Mouse (Mus musculus): Measurements from ENCODE around the gene Tuba3b. TPM values are rescaled to one million over a fixed set of nuclear protein-coding genes. Genes with fewer than 3 reads are reported as not detected.

Tuba3b gene
- total and polyA plus RNA-seq, 3 experiments, result not detected

- Histone ChIP-seq H3K4me3 (replicated peaks in 1 of 3; ENCODE audit: low read depth in 2 of 3, low read length in 2 of 3, poor library complexity in 1 of 3) (no peak overlapping the region), H3K4me2 (ENCODE audit: insufficient read depth, low read depth, poor library complexity, severe bottlenecking) (no peak overlapping the region), H3K9ac (ENCODE audit: insufficient read depth, low read depth) (no peak overlapping the region), H3K27me3 (replicated peaks) (no peaks in the 10 kb centered on the region), H3K79me2 (replicated peaks; ENCODE audit: control insufficient read depth, extremely low read depth, insufficient read depth, poor library complexity, severe bottlenecking) (no peaks in the 10 kb centered on the region), H3K36me3 (replicated peaks in 1 of 2; ENCODE audit: control insufficient read depth in 1 of 2, insufficient read depth in 1 of 2, low read length in 1 of 2) (no peaks in the 10 kb centered on the region), H3K9me3 (replicated peaks; ENCODE audit: low read length) (no peaks in the 10 kb centered on the region), H3K4me1 (ENCODE audit: control insufficient read depth in 1 of 2, insufficient read depth in 2 of 2) (peaks cover 2 to 24% of the 10 kb centered on the region in 2 experiments; a peak in 3 of 4 replicates), H3K27ac (ENCODE audit: insufficient read depth, low read depth) (no peak overlapping the region)
- dilution Hi-C loops (cut with MboI; ENCODE audit: extremely low pct_ligation_motif_present, extremely low pct_unique_long_range_greater_than_20kb, low sequenced_read_pairs), result no loop called here
- no peak for DNase-seq (ENCODE audit: extremely low read depth)
- in situ Hi-C loops (cut with MboI; ENCODE audit: low pct_ligation_motif_present, low pct_unique_long_range_greater_than_20kb, low sequenced_read_pairs), result no loop called here
- TF ChIP-seq MAFK (IDR thresholded peaks at IDR 0.05; ENCODE audit: insufficient replicate concordance, low read length), result 0 out of 2 replicates have a peak, but pooled peaks have one; percentile 46
- TF ChIP-seq UBTF (IDR thresholded peaks at IDR 0.05; ENCODE audit: low read depth, low read length), result no peak
Measured at GRCm38 (mm10) chr6:145598794-145599555, 16.6 kb upstream of the Tuba3b start.

- dilution Hi-C loops (cut with MboI; ENCODE audit: extremely low pct_ligation_motif_present, extremely low pct_unique_long_range_greater_than_20kb, low sequenced_read_pairs), result no loop called here
- TF ChIP-seq EP300 (IDR thresholded peaks at IDR 0.05; ENCODE audit: low read length) (no peak), CTCF (conservative IDR thresholded peaks at IDR 0.05 in 1 of 2, IDR thresholded peaks at IDR 0.05 in 1 of 2; ENCODE audit: low read depth in 2 of 2, low read length in 2 of 2) (no peak), POLR2AphosphoS2 (IDR thresholded peaks at IDR 0.05; ENCODE audit: low read depth, low read length) (no peak), KAT2A (IDR thresholded peaks at IDR 0.05; ENCODE audit: insufficient replicate concordance, low read length) (no peak), JUN (IDR thresholded peaks at IDR 0.05; ENCODE audit: insufficient read depth, low read depth, low read length) (no peak), ZNF384 (IDR thresholded peaks at IDR 0.05; ENCODE audit: low read depth, low read length) (no peak), BHLHE40 (IDR thresholded peaks at IDR 0.05; ENCODE audit: low read depth, low read length) (no peak), IRF4 (IDR thresholded peaks at IDR 0.05; ENCODE audit: low read depth, low read length) (no peak), GABPA (IDR thresholded peaks at IDR 0.05; ENCODE audit: insufficient replicate concordance, low read depth, low read length) (no peak), MXI1 (IDR thresholded peaks at IDR 0.05; ENCODE audit: low read depth, low read length) (no peak), NRF1 (IDR thresholded peaks at IDR 0.05; ENCODE audit: low read depth, low read length) (no peak), TCF12 (IDR thresholded peaks at IDR 0.05; ENCODE audit: low read depth, low read length) (no peak), CHD2 (IDR thresholded peaks at IDR 0.05; ENCODE audit: low read length) (no peak), POLR2A (IDR thresholded peaks at IDR 0.05; ENCODE audit: low read depth, low read length) (no peak)
- Histone ChIP-seq H3K4me3 (replicated peaks in 1 of 3; ENCODE audit: low read depth in 2 of 3, low read length in 2 of 3, poor library complexity in 1 of 3) (no peak overlapping the region), H3K9ac (ENCODE audit: insufficient read depth, low read depth) (no peak overlapping the region), H3K27me3 (replicated peaks) (no peaks in the 10 kb centered on the region), H3K27ac (ENCODE audit: insufficient read depth, low read depth) (no peak overlapping the region), H3K4me1 (ENCODE audit: control insufficient read depth in 1 of 2, insufficient read depth in 2 of 2) (peaks cover 2 to 14% of the 10 kb centered on the region in 2 experiments; a peak in 2 of 4 replicates), H3K36me3 (replicated peaks in 1 of 2; ENCODE audit: control insufficient read depth in 1 of 2, insufficient read depth in 1 of 2, low read length in 1 of 2) (no peaks in the 10 kb centered on the region), H3K9me3 (replicated peaks; ENCODE audit: low read length) (no peaks in the 10 kb centered on the region), H3K79me2 (replicated peaks; ENCODE audit: control insufficient read depth, extremely low read depth, insufficient read depth, poor library complexity, severe bottlenecking) (no peaks in the 10 kb centered on the region), H3K4me2 (ENCODE audit: insufficient read depth, low read depth, poor library complexity, severe bottlenecking) (no peak overlapping the region)
- in situ Hi-C loops (cut with MboI; ENCODE audit: low pct_ligation_motif_present, low pct_unique_long_range_greater_than_20kb, low sequenced_read_pairs), result no loop called here
- DNase-seq (ENCODE audit: extremely low read depth), result no peak
Measured at GRCm38 (mm10) chr6:145604126-145604525, 11.4 kb upstream of the Tuba3b start.
